Mouse (Mus musculus): ENCODE measurements around the gene Pet100.
"Not testable (repeated sequence)": the region's sequence is repeated elsewhere in the genome, so short reads cannot be mapped to it uniquely, and the experiment has no call there.

GRCm38 (mm10) chr8:3581961-3582360 lies 39.4 kb upstream of the Pet100 start:
- TF ChIP-seq POLR2A (IDR thresholded peaks at IDR 0.05; ENCODE audit: insufficient read length, low read depth); E2F4 (IDR thresholded peaks at IDR 0.05; ENCODE audit: insufficient read depth); POLR2AphosphoS2 (IDR thresholded peaks at IDR 0.05; ENCODE audit: insufficient read length, low read depth); REST (IDR thresholded peaks at IDR 0.05; ENCODE audit: insufficient read depth, insufficient read length); MYOG (IDR thresholded peaks at IDR 0.05; ENCODE audit: control insufficient read depth in 1 of 3, insufficient read depth in 1 of 3, insufficient read length in 2 of 3, low read depth in 2 of 3); TCF12 (IDR thresholded peaks at IDR 0.05; ENCODE audit: insufficient read depth, poor library complexity, severe bottlenecking): not testable (repeated sequence)
